Mouse (Mus musculus): ENCODE measurements around the gene Gm3468. TPM values are rescaled to one million over a fixed set of nuclear protein-coding genes. Genes with fewer than 3 reads are reported as not detected.

Gene Gm3468
- 10 to 100 TPM in 1 of 2 experiments, 1 to 10 TPM in 1; 5.4 to 10.9 TPM for polyA plus RNA-seq (2017; shearing (Covaris generic))

GRCm38 (mm10) chr14:6108272-6108925 is at the start of gene Gm3468:
Gm3468 (minus strand) TSS chr14:6108665.

GRCm38 (mm10) chr14:6125707-6126106 is 17.2 kb upstream of the Gm3468 start, which contains the start of gene Gm3476:
Gm3476 (minus strand) TSS chr14:6125807.

GRCm38 (mm10) chr14:6093842-6094241 is 14.6 kb downstream of the Gm3468 start, which contains the start of gene Gm8206:
Gm8206 (minus strand) TSS chr14:6093942.

GRCm38 (mm10) chr14:6058167-6058566 is 50.3 kb downstream of the Gm3468 start, which contains the start of gene Gm6337:
Gm6337 (minus strand) TSS chr14:6058267.

Other genes with a start within 250 kb of the Gm3468 start
- gene Gm8237, start 228.3 kb downstream of the Gm3468 start, polyA plus RNA-seq (2017; shearing (Covaris generic)) = 1 to 10 TPM in 1 of 2 experiments, under 1 TPM in 1; 0.97 to 2.0 TPM
- gene Gm3248, start 146.9 kb downstream of the Gm3468 start, polyA plus RNA-seq (2017; shearing (Covaris generic)) = 1 to 10 TPM in 1 of 2 experiments, under 1 TPM in 1; 0.22 to 4.5 TPM
- gene Gm3453, start 129.5 kb downstream of the Gm3468 start, polyA plus RNA-seq (2017; shearing (Covaris generic)) = not detected
- gene Gm6337, start 50.4 kb downstream of the Gm3468 start, polyA plus RNA-seq (2017; shearing (Covaris generic)) = 1 to 10 TPM in 1 of 2 experiments, not detected in 1; 1.5 TPM
- gene Gm8206, start 14.7 kb downstream of the Gm3468 start, polyA plus RNA-seq (2017; shearing (Covaris generic)) = 1 to 10 TPM; 1.4 to 4.4 TPM
- under 1 TPM; 0.20 to 0.42 TPM for gene Gm3476, start 17.1 kb upstream of the Gm3468 start, polyA plus RNA-seq (2017; shearing (Covaris generic))
- gene Gm21560, start 110.6 kb upstream of the Gm3468 start, polyA plus RNA-seq (2017; shearing (Covaris generic)) = not detected
- 1 to 10 TPM; 2.8 to 8.1 TPM for gene Gm3411, start 178.6 kb upstream of the Gm3468 start, polyA plus RNA-seq (2017; shearing (Covaris generic))
- gene Gm21103, start 196.2 kb upstream of the Gm3468 start, polyA plus RNA-seq (2017; shearing (Covaris generic)) = 1 to 10 TPM in 1 of 2 experiments, not detected in 1; 1.0 TPM
- not detected for gene Gm3618, start 235.0 kb upstream of the Gm3468 start, polyA plus RNA-seq (2017; shearing (Covaris generic))